Mouse (Mus musculus): ENCODE measurements around the gene Fubp1. TPM values are rescaled to one million over a fixed set of nuclear protein-coding genes. Genes with fewer than 3 reads are reported as not detected.

The Fubp1 gene
- polyA plus RNA-seq (2016; fragmentation: Nextera tagmentation; extraction: Ambion mirVana): 143 and 144 TPM in 2 replicates

DNA sequence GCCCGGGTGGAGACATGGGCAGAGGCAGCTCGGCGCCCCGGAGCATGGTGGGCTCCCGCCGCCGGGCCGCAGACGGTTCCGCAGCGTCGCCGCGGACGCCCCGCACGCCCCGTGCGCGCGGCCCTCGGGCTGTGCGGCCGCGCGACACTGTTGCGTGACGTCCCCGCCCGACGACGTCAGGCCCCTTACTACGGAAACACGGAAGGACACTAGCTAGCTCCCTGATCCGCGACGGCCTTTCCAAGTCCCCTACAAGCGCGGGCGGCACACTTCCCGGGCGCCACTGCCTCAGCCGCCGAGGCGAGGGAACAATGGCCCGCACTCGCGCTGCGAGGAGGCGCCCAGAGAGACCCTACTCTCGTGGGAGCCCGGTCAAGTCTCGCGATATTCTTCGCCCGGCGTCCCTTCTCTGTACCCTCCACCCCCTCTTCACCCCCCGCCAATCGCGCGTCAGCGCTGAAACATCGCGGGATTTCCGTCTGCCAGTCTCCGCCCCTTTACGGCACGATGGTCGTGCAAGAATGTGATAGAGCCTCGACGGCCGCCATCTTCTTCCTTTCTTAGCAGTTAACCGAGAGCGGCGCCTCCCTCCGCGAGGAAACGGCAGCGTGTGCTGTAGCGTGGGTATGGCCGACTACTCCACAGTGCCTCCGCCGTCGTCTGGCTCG lies at the start of gene Fubp1, which contains the start of gene Dnajb4:
Gene Fubp1, plus strand, starts transcription at position 456 of the 668 bp plus-strand sequence.
Gene Dnajb4, minus strand, starts transcription at position 336 of the 668 bp plus-strand sequence.
- Histone ChIP-seq H3K9ac (peak within 1 kb of the TSS; percentile 99), H3K4me2 (peak within 1 kb of the TSS; percentile 88), H3K36me3 (peaks cover 32% of the 10 kb centered on the region), H3K27ac (peak within 1 kb of the TSS; percentile 97), H3K9me3 (replicated peaks) (no peaks in the 10 kb centered on the region), H3K4me1 (peaks cover 46% of the 10 kb centered on the region), H3K4me3 (peak within 1 kb of the TSS; percentile 95), H3K27me3 (replicated peaks) (no peaks in the 10 kb centered on the region)
- peak; percentile 92 for ATAC-seq
- under 1% methylated on average over 85 of the region's 85 CpGs for WGBS (ENCODE audit: insufficient replicate concordance)

- Histone ChIP-seq H3K27me3 (replicated peaks) (peaks cover 16% of the 10 kb centered on the region), H3K36me3 (no peaks in the 10 kb centered on the region), H3K4me1 (peaks cover 35% of the 10 kb centered on the region), H3K9ac (no peak overlapping the region), H3K9me3 (replicated peaks) (no peaks in the 10 kb centered on the region), H3K4me2 (no peak overlapping the region), H3K27ac (no peak overlapping the region), H3K4me3 (no peak overlapping the region)
- 49% methylated on average over 4 of the region's 4 CpGs for WGBS (ENCODE audit: insufficient replicate concordance)
- peak; percentile 62 for ATAC-seq
Observed at GRCm38 (mm10) chr3:152160607-152161006, 49.6 kb upstream of the Fubp1 start.

DNA sequence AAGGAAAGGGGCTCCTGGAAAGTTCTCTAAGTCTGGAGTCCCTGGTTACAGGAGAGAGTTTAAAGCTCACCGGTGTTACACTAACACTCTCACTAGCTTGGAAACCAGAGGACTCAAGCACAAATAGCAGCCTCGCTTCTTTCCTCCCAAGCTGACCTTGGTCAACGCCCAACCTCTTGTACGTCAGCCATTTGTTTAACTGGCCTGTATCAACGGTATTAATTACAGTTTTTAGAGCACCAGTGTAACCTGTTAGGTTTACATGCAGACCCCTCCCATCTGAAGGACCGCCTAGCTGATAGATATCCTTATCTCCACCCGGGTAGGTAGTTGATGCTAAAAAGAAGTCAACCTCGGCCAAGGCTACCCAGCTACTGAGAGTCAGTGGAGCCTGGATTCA lies 46.9 kb upstream of the Fubp1 start:
- no peak for ATAC-seq
- Histone ChIP-seq H3K4me2 (no peak overlapping the region), H3K4me1 (peaks cover 48% of the 10 kb centered on the region)

GRCm38 (mm10) chr3:152165014-152165350 lies 45.2 kb upstream of the Fubp1 start:
- peak; percentile 16; the same call in 1 of the 2 replicates for ATAC-seq
- H3K9me3 ChIP-seq (replicated peaks): no peaks in the 10 kb centered on the region
- H3K27me3 ChIP-seq (replicated peaks): peaks cover 50% of the 10 kb centered on the region
- H3K4me1 ChIP-seq: peaks cover 45% of the 10 kb centered on the region
- 0 out of 2 replicates have a peak overlapping the region, but pooled peaks have one; percentile 3 for H3K27ac ChIP-seq
- no peak overlapping the region for H3K9ac ChIP-seq
- 29% methylated on average over 9 of the region's 9 CpGs for WGBS (ENCODE audit: insufficient replicate concordance)
- H3K36me3 ChIP-seq: no peaks in the 10 kb centered on the region
- H3K4me3 ChIP-seq: peak overlapping the region; percentile 55
- H3K4me2 ChIP-seq: peak overlapping the region; percentile 68

More for the DNA sequence above, 46.9 kb upstream of the Fubp1 start:
- H3K27me3 ChIP-seq (replicated peaks): peaks cover 42% of the 10 kb centered on the region
- H3K36me3 ChIP-seq: no peaks in the 10 kb centered on the region
- no peak overlapping the region for H3K9ac ChIP-seq
- no peaks in the 10 kb centered on the region for H3K9me3 ChIP-seq (replicated peaks)
- no peak overlapping the region for H3K27ac ChIP-seq
- WGBS (ENCODE audit: insufficient replicate concordance): 71% methylated on average over 8 of the region's 8 CpGs
- H3K4me3 ChIP-seq: no peak overlapping the region

- peak overlapping the region; percentile 43; the same call in 1 of the 2 replicates for H3K27ac ChIP-seq
- peaks cover 42% of the 10 kb centered on the region for H3K4me1 ChIP-seq
- ATAC-seq: peak; percentile 44
- peak overlapping the region; percentile 55 for H3K4me3 ChIP-seq
- peak overlapping the region; percentile 68 for H3K4me2 ChIP-seq
- WGBS (ENCODE audit: insufficient replicate concordance): 4% methylated on average over 53 of the region's 53 CpGs
- no peaks in the 10 kb centered on the region for H3K36me3 ChIP-seq
- no peaks in the 10 kb centered on the region for H3K9me3 ChIP-seq (replicated peaks)
- H3K27me3 ChIP-seq (replicated peaks): peaks cover 50% of the 10 kb centered on the region
- 0 out of 2 replicates have a peak overlapping the region, but pooled peaks have one; percentile 43 for H3K9ac ChIP-seq
Observed at GRCm38 (mm10) chr3:152165351-152166098, 44.7 kb upstream of the Fubp1 start.

DNA sequence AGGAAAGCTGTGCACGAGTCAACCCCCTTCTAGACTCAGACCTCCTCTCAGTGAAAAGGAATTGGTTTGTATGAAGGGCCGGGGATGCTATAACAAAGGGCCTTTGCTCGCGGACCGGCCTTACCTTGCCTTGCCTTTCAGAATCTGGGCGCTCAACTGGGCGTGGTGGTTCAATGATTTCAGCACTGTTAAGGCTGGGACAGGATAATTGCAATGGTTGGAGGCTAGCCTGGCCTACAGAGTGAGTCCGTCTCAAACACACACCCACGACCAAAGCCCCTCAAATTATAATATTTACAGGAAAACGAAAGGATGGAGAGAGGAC lies 44.2 kb upstream of the Fubp1 start, which contains the start of gene Gipc2:
Gene Gipc2, minus strand, starts transcription at position 132 of the 325 bp plus-strand sequence.
- Histone ChIP-seq H3K9me3 (replicated peaks) (no peaks in the 10 kb centered on the region), H3K4me2 (peak within 1 kb of the TSS; percentile 68), H3K36me3 (no peaks in the 10 kb centered on the region), H3K4me3 (peak within 1 kb of the TSS; percentile 55), H3K4me1 (peaks cover 43% of the 10 kb centered on the region), H3K27ac (peak within 1 kb of the TSS; percentile 43; the same call in 1 of the 2 replicates), H3K9ac (0 out of 2 replicates have a peak within 1 kb of the TSS, but pooled peaks have one; percentile 43), H3K27me3 (replicated peaks) (peaks cover 50% of the 10 kb centered on the region)
- ATAC-seq: no peak
- WGBS (ENCODE audit: insufficient replicate concordance): 13% methylated on average over 10 of the region's 10 CpGs

DNA sequence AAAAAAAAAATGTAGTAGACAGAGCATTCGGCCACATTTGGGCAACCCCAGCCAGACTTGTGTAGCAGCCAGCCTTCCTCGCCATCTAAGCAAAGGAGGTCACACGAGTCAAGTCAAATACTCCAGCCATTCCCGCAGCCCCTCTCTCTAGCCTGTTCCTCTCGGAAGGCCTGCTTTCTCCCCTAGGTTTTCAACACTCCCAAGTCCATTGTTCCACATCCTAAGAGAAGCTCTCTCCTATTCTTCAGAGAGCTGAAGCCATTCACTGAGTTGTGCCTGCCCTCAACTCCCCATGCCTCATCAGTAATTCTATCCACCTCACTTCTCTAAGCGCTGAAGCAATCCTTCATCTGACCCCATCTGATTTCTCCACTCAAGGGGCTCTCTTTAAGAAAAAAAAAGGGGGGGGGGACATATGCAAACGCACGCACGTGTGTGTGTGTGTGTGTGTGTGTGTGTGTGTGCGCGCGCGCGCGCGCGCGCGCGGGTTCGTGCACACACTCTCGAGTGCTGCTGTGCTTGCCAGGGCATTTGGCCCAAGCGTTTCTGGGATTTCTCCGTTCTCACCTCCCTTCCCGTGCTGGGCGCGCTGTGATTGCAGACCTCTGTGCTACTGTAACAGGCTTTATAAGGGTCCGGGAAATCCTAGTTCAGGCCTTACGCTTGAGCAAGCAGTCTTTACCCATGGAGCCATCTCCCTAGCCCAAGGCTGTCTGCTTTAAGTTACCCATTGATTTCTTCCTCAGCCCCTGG lies 43.3 kb upstream of the Fubp1 start:
- no peak for ATAC-seq
- Histone ChIP-seq H3K27ac (no peak overlapping the region), H3K4me2 (peak overlapping the region; percentile 68), H3K9me3 (replicated peaks) (no peaks in the 10 kb centered on the region), H3K36me3 (no peaks in the 10 kb centered on the region), H3K9ac (no peak overlapping the region), H3K27me3 (replicated peaks) (peaks cover 50% of the 10 kb centered on the region), H3K4me3 (0 out of 2 replicates have a peak overlapping the region, but pooled peaks have one; percentile 55), H3K4me1 (peaks cover 43% of the 10 kb centered on the region)
- 15% methylated on average over 29 of the region's 29 CpGs for WGBS (ENCODE audit: insufficient replicate concordance)

- peaks cover 50% of the 10 kb centered on the region for H3K27me3 ChIP-seq (replicated peaks)
- WGBS (ENCODE audit: insufficient replicate concordance): 82% methylated on average over 10 of the region's 10 CpGs
Observed at GRCm38 (mm10) chr3:152168007-152168406, 42.2 kb upstream of the Fubp1 start.

DNA sequence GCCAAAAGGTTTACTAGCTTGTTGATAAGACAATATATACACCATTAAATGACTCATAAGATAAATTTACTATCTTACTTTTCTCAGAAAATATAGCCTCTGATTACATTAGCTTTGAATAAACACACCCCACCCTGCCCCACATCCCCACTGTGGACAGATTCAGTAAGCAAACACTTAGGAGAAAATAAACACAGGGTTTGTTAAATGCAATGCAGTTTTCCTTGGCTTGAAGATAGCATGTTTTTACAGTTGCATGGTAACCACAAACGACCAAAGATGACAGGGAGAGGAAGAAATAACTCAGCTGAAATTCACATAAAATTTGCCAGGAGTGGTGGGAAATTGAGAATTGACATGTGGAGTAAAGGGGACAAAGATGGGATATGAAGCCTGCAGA lies 39.8 kb upstream of the Fubp1 start:
- no peak overlapping the region for H3K27ac ChIP-seq
- 6% methylated on average over 1 of the region's 1 CpGs for WGBS (ENCODE audit: insufficient replicate concordance)
- no peak for ATAC-seq

More at GRCm38 (mm10) chr3:152168007-152168406, 42.2 kb upstream of the Fubp1 start:
- Histone ChIP-seq H3K9ac (no peak overlapping the region), H3K9me3 (replicated peaks) (no peaks in the 10 kb centered on the region), H3K36me3 (no peaks in the 10 kb centered on the region), H3K4me2 (no peak overlapping the region), H3K4me3 (no peak overlapping the region), H3K27ac (no peak overlapping the region), H3K4me1 (peaks cover 36% of the 10 kb centered on the region)
- ATAC-seq: no peak

GRCm38 (mm10) chr3:152171236-152171635 lies 39.0 kb upstream of the Fubp1 start:
- peak overlapping the region; percentile 45 for H3K27ac ChIP-seq
- ATAC-seq: peak; percentile 42
- WGBS (ENCODE audit: insufficient replicate concordance): 39% methylated on average over 2 of the region's 2 CpGs
- no peak overlapping the region for H3K4me2 ChIP-seq
- H3K9me3 ChIP-seq (replicated peaks): no peaks in the 10 kb centered on the region
- no peak overlapping the region for H3K9ac ChIP-seq
- H3K4me3 ChIP-seq: no peak overlapping the region
- no peaks in the 10 kb centered on the region for H3K36me3 ChIP-seq
- H3K4me1 ChIP-seq: peaks cover 30% of the 10 kb centered on the region
- H3K27me3 ChIP-seq (replicated peaks): peaks cover 28% of the 10 kb centered on the region

More for the DNA sequence above, 39.8 kb upstream of the Fubp1 start:
- H3K9me3 ChIP-seq (replicated peaks): no peaks in the 10 kb centered on the region
- H3K36me3 ChIP-seq: no peaks in the 10 kb centered on the region
- H3K9ac ChIP-seq: no peak overlapping the region
- no peak overlapping the region for H3K4me3 ChIP-seq
- H3K27me3 ChIP-seq (replicated peaks): peaks cover 36% of the 10 kb centered on the region
- peaks cover 39% of the 10 kb centered on the region for H3K4me1 ChIP-seq
- no peak overlapping the region for H3K4me2 ChIP-seq

- ATAC-seq: 0 out of 2 replicates have a peak, but pooled peaks have one; percentile 21
- Histone ChIP-seq H3K4me2 (no peak overlapping the region), H3K4me3 (no peak overlapping the region), H3K27ac (no peak overlapping the region), H3K4me1 (peaks cover 24% of the 10 kb centered on the region), H3K9ac (no peak overlapping the region), H3K9me3 (replicated peaks) (no peaks in the 10 kb centered on the region), H3K27me3 (replicated peaks) (peaks cover 22% of the 10 kb centered on the region), H3K36me3 (no peaks in the 10 kb centered on the region)
- 64% methylated on average over 7 of the region's 7 CpGs for WGBS (ENCODE audit: insufficient replicate concordance)
Observed at GRCm38 (mm10) chr3:152171862-152172261, 38.4 kb upstream of the Fubp1 start.
